Mouse (Mus musculus) liver, adult 2 months (tissue): ENCODE data around the gene Pfkp. TPM values are rescaled to one million over a fixed set of nuclear protein-coding genes. Genes with fewer than 3 reads are reported as not detected.

ENCODE experiments used
- DNase-seq: peaks from one replicate; pipeline ENCODE4 v3.0.0-alpha.2; 2011; ENCODE audit warnings: low read depth, low spot score; ENCODE audit errors: extremely low read depth
- H3K27ac ChIP-seq: fragments of 200-500 bp; replicated peaks from 2 replicates; pipeline ENCODE4 v1.5.1; 2012; ENCODE audit warnings: low read depth, mild to moderate bottlenecking, control low read depth, inconsistent platforms, low read length; ENCODE audit not compliant: insufficient read depth
- H3K27me3 ChIP-seq: fragments of 200-500 bp; 2 replicates; pipeline ENCODE4 v1.6.1; 2012; ENCODE audit warnings: mild to moderate bottlenecking, moderate library complexity, low read length, inconsistent platforms; ENCODE audit not compliant: control insufficient read depth, insufficient read depth
- H3K36me3 ChIP-seq: fragments of 200-500 bp; 2 replicates; pipeline ENCODE4 v1.6.1; 2012; ENCODE audit warnings: low read length, inconsistent platforms; ENCODE audit not compliant: control insufficient read depth, insufficient read depth
- H3K4me1 ChIP-seq: fragments of 200-500 bp; 2 replicates; pipeline ENCODE4 v1.6.1; 2011; ENCODE audit warnings: low read length; ENCODE audit not compliant: control insufficient read depth, insufficient read depth
- H3K4me3 ChIP-seq: fragments of 200-500 bp; 2 replicates; pipeline ENCODE4 v1.5.1; 2011; ENCODE audit warnings: low read depth, mild to moderate bottlenecking, control low read depth, low read length, moderate library complexity; ENCODE audit not compliant: insufficient read depth
- H3K79me2 ChIP-seq: fragments of 200-500 bp; 2 replicates; pipeline ENCODE4 v1.6.1; 2012; ENCODE audit warnings: inconsistent platforms, mild to moderate bottlenecking, low read length, moderate library complexity; ENCODE audit not compliant: control insufficient read depth, insufficient read depth
- H3K9ac ChIP-seq: fragments of 200-500 bp; 2 replicates; pipeline ENCODE4 v1.6.1; 2012; ENCODE audit warnings: low read depth, mild to moderate bottlenecking, control low read depth, inconsistent platforms, low read length
- CTCF ChIP-seq: fragments of 200-500 bp; IDR thresholded peaks from 2 replicates; pipeline ENCODE4 v1.5.1; 2011; ENCODE audit warnings: low read depth, low read length, control low read depth
- POLR2A ChIP-seq: fragments of 200-500 bp; IDR thresholded peaks from 2 replicates; pipeline ENCODE4 v1.6.1; 2011; ENCODE audit warnings: low read length, control low read depth; ENCODE audit not compliant: insufficient read depth; ENCODE audit errors: extremely low read depth
- WGBS: fragments of 180-500 bp; shearing (Covaris S2); methylation state at CpG from one replicate; pipeline ENCODE4 v1.1.7; 2018; 5-methylcytosine and 5-hydroxymethylcytosine counted together
- polyA plus RNA-seq: library from polyadenylated mRNA; depleted of rRNA; stranded (reverse); fragments of >200 nt; gene quantifications from 2 replicates; pipeline ENCODE4 v1.2.3, GENCODE M21; 2012
- total RNA-seq: library from RNA; depleted of rRNA; stranded (reverse); fragments of >200 nt; gene quantifications from 2 replicates; pipeline ENCODE4 v1.2.3, GENCODE M21; 2014

Gene Pfkp
- total and polyA plus RNA-seq, 2 experiments: 1.8 to 2.8 TPM

DNA sequence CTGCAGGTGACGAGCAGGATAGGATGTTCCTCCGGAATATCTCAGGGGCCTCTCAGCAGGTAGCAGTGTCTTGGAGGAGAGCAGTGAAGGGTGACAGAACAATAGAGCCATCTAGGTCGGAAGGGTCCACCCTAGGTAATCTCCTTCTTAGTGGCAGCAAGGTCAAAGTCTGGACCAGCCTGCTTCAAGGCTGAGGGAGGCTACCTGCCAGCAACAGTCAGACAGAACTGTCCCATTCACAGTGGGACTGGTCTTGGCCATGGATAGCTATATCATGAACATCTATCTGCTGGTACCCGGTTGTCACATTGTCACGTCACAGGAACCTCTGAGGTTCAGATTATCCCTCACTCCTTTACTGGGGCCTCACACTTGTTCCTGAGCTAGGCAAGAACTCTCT, 15.6 kb upstream of the Pfkp start:
- no peak overlapping the region for H3K9ac ChIP-seq
- TF ChIP-seq POLR2A (no peak), CTCF (no peak)
- no peaks in the 10 kb centered on the region for H3K4me1 ChIP-seq
- no peak for DNase-seq
- H3K4me3 ChIP-seq: no peak overlapping the region
- H3K27me3 ChIP-seq: no peaks in the 10 kb centered on the region
- no peaks in the 10 kb centered on the region for H3K79me2 ChIP-seq
- H3K36me3 ChIP-seq: no peaks in the 10 kb centered on the region
- WGBS: 80% methylated on average over 5 of the region's 5 CpGs
- no peak overlapping the region for H3K27ac ChIP-seq

DNA sequence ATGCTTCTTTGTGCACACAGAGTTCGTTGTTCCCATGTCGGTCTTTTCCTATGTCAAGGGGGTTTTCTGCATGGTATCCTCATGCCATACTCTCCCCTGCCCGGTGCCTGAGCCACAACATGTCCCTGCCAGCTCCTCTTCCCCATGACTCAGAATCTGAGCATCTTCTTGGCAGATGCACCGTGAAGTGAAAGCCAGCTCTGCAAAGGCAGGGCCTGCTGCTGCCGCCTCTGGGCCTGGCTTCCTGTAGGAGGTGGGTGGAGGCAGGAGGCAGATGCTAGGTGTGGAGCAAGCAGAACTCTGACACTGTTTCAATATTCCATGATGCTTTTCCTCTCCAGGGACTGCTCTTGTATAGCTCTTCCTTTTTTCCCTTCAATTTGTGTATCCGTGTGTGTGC, 10.7 kb upstream of the Pfkp start:
- Histone ChIP-seq H3K9ac (no peak overlapping the region), H3K79me2 (no peaks in the 10 kb centered on the region), H3K4me3 (no peak overlapping the region), H3K27ac (no peak overlapping the region), H3K36me3 (no peaks in the 10 kb centered on the region), H3K4me1 (no peaks in the 10 kb centered on the region), H3K27me3 (no peaks in the 10 kb centered on the region)
- TF ChIP-seq POLR2A (no peak), CTCF (no peak)
- DNase-seq: no peak
- WGBS: 79% methylated on average over 6 of the region's 6 CpGs

GRCm38 (mm10) chr13:6657300-6657699, 8.7 kb upstream of the Pfkp start:
- TF ChIP-seq CTCF (no peak), POLR2A (no peak)
- Histone ChIP-seq H3K79me2 (no peaks in the 10 kb centered on the region), H3K4me1 (no peaks in the 10 kb centered on the region), H3K27me3 (no peaks in the 10 kb centered on the region), H3K36me3 (no peaks in the 10 kb centered on the region), H3K9ac (no peak overlapping the region), H3K4me3 (no peak overlapping the region), H3K27ac (no peak overlapping the region)
- no peak for DNase-seq
- 88% methylated on average over 2 of the region's 2 CpGs for WGBS

GRCm38 (mm10) chr13:6649542-6649941, 965 bp upstream of the Pfkp start:
- no peaks in the 10 kb centered on the region for H3K36me3 ChIP-seq
- no peak overlapping the region for H3K27ac ChIP-seq
- no peak overlapping the region for H3K9ac ChIP-seq
- no peaks in the 10 kb centered on the region; the same call in 1 of the 2 replicates for H3K27me3 ChIP-seq
- TF ChIP-seq POLR2A (no peak), CTCF (no peak)
- no peak overlapping the region for H3K4me3 ChIP-seq
- 0 out of 2 replicates have a peak, but pooled peaks cover 2% of the 10 kb centered on the region for H3K4me1 ChIP-seq
- DNase-seq: no peak
- no peaks in the 10 kb centered on the region for H3K79me2 ChIP-seq
- 81% methylated on average over 3 of the region's 3 CpGs for WGBS

DNA sequence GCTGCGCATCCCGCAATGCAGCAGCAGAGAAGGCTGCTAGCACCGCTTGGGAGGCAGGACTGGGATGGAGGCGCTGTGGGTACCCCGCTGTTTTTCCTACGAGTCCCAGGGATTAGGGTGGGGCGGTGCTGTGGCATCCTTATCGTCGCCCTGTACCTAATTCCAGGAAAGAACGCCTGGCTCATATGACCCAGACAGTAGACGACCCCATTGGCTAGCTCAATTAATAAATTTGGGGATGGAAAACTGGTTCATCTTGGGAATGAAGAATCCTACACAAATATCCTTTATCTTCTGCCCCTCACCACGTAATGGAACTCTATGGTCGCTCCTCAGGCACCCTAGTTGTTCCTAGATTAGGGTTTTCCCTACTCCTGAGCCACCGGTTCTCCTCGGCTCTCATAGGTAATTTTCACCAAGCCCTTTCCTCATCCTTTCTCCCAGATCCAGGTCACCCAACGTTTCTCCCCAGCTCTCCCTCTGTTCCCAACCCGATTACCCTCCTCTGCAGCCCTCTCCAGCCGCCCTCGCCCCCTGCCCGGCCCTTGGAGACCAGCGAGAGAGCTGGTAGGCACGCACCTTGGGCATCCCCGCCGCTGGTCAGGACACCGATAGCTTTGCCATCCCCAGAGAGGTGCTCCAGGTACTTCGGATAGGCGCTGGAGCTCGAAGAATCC, 447 bp downstream of the Pfkp start:
- no peaks in the 10 kb centered on the region for H3K79me2 ChIP-seq
- H3K27ac ChIP-seq: no peak overlapping the region
- no peak for DNase-seq
- H3K4me3 ChIP-seq: peak overlapping the region; percentile 65
- 0 out of 2 replicates have a peak, but pooled peaks cover 2% of the 10 kb centered on the region for H3K4me1 ChIP-seq
- H3K27me3 ChIP-seq: no peaks in the 10 kb centered on the region; the same call in 1 of the 2 replicates
- no peaks in the 10 kb centered on the region for H3K36me3 ChIP-seq
- WGBS: 2% methylated on average over 28 of the region's 28 CpGs
- peak overlapping the region; percentile 46 for H3K9ac ChIP-seq
- TF ChIP-seq CTCF (no peak), POLR2A (no peak)
